Mouse (Mus musculus) spleen, adult 12 weeks (tissue): ENCODE measurements around the gene Gpr68.

ENCODE experiments used
- DNase-seq: peaks from one replicate; pipeline ENCODE4 v3.0.0; 2022; ENCODE audit warnings: low spot score

Gpr68 gene

DNA sequence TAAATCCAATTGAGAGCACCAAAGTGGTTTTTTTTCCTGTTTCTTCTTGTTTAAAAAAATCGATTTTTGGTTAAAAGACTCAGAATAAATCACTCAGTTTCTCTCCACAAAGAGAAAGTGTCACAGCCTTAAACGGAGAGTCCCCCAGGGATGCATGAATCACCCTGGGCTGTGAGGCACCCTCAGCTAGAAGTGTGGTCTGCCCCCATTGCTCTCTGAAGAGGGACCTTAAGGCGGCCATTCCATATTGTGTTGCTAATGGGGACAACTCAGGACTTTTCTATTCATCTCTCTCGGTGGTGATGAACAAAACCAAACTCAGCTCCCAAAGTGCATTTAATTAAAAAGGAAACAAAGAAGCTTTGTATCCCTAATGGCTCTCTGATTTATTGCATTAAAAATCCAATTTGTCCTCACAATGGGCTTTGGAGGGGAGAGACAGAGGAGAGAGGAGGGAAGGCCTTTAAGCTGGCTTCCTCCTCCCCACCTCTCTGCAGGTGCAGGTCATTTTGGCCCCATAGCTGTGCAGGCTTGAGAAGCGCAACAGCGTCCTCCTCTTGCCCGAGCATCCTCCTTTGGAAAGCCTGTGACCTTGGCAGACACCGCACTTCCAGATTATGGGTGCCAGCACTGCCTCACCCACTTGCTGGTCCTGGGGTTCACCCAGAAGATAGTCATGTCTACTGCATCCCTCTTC is 76.2 kb downstream of the Gpr68 start:
- no peak for DNase-seq

DNA sequence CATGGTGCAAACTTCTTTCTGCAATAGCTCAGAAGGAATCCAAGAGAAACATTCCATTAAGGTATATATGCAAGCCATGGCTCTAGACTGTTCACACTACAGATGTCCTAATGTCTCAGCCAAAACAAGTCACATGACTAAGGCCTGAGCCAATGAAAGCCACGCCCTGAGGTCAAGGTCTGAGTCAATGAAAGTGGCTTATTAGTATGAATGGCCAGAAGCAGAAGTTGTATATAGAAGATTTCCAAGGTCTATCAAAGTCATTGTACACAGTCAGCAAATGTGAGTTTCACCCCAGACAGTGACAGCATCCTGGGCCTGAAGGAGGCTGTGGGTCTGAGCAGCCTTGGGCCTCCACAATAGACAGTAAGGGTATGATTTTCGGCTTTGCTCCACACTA is 77.0 kb downstream of the Gpr68 start:
- no peak for DNase-seq
